Mouse (Mus musculus): ENCODE measurements around the gene AC170998.1.

DNA sequence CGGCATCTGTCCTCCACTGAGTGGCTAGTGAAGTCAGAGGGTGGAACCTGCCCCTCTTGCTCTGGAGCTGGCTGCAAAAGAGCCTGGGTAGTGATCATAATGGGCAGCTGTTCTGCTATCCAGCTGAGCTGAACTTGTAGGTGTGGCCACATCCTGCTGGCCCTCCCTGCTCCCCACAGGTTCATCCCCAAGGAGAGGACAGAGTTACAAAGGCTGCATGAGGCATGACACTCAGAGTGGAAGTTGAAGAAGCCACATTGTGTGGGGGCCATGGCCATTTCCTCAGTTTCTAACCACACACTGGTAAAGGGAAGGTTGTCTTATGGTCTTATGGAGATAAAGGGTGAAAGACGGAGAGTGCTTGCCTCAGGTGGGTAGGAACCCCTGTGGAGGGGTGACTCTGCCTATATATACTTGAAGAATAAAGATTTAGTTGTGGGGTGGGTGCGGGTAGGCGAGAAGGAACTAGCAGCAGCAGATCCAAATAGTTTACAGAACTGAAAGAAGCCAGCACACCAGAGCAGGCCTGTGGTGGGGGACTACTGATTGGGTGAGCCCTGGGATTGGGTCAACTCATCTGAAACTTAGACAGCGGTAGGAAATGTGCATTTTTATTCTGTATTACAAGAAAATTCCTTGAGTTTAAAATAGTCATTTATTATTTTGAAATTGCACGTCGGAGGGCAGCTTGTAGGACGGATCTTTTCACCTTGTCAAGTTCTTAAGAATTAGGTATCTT, 16.2 kb upstream of the AC170998.1 start:
- TF ChIP-seq CTCF (IDR thresholded peaks at IDR 0.05; ENCODE audit: low read depth) (no peak), EP300 (optimal IDR thresholded peaks at IDR 0.05) (no peak)

Data from stomach, postnatal 0 days (tissue).